Mouse (Mus musculus): ENCODE data around the gene Nxph1. TPM values are rescaled to one million over a fixed set of nuclear protein-coding genes. Genes with fewer than 3 reads are reported as not detected.

Gene Nxph1
- total RNA-seq (2021) = 1 to 10 TPM; 2.0 to 2.7 TPM
- long read RNA-seq, experiment 1 = 0 reads
- long read RNA-seq, experiment 2 = 0 reads

- DNase-seq = no peak
Measured at GRCm38 (mm10) chr6:8948131-8948470, at the start of gene Nxph1. TSS of gene Nxph1 (plus strand) at chr6:8948431.

DNA sequence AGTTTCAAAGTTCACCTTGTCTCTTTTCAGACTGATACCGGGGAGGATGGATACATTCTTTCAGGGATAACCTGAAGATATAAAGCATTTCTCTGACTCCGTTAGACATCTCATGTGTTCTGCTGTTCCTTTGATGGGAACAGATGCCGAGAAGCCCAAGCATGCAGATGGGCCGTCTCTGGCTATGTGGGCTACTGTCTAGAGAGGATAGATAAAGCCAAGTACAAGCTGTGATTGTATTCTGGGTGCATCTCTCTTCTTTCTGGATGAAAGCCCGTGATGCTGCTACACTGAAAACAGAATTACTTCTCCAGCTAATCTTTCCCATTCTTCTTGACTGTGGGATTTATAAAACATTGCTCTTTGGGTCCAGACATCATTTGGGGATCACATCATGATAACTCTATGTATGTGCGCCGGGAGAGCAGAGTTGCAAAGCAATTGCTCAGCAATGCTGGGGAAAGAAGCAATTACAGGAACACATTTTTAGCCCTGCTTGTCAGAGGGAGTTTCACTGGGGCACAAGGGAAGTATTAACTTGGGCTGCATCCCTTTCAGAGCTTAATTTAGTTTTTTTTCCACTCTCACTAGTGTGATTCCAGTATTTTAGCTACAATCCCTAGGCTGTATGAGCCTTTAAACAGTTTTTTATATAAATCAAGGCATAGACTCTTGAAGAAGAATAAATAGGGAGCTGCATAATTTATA, 48.1 kb upstream of the Nxph1 start:
- no peak for DNase-seq

DNA sequence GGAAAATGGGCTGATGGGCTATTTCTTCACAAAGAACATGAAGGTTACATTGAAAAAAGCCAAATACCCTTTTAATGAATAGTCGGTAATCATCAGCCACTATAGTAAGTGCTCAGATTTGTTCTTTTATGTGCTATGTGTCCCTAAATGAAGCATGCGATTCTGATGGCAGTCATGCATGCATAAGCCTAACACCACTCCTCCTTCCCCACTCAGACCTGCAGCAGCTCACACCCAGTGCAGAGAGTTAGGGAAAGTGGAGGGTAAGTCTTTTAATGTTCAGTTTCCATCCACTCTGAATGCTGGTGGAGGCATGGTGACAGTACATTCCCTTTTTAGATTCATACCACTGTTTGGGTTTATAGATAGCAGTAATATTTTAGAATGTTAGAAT, 47.5 kb upstream of the Nxph1 start:
- DNase-seq = no peak

GRCm38 (mm10) chr6:8907917-8908316, 40.3 kb upstream of the Nxph1 start:
- DNase-seq = no peak

- no peak for DNase-seq
Measured at GRCm38 (mm10) chr6:8913404-8913803, 34.8 kb upstream of the Nxph1 start.

GRCm38 (mm10) chr6:8914682-8915081, 33.5 kb upstream of the Nxph1 start:
- DNase-seq = no peak

DNA sequence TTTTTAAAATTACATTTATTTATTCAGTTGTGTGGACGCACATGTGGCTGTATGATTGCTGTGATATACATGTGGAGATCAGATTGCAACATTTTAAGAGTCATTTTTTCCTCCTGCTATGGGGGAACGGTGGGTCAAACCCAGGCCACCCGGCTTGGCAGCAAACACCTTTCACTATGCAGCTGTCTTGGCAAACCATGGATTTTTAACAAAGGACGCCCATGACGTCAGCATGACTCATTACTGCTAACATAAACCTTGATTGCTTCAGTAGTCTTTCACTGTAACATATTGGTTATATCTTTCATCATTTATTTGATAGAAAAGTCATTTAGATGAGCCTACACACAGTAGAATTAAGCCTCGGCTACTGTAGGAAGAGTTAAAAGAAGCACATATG, 23.8 kb upstream of the Nxph1 start:
- peak; percentile 18 for DNase-seq

GRCm38 (mm10) chr6:8935241-8935640, 13.0 kb upstream of the Nxph1 start:
- DNase-seq = no peak

- DNase-seq = peak; percentile 70
Measured at GRCm38 (mm10) chr6:8935705-8936104, 12.5 kb upstream of the Nxph1 start.

DNA sequence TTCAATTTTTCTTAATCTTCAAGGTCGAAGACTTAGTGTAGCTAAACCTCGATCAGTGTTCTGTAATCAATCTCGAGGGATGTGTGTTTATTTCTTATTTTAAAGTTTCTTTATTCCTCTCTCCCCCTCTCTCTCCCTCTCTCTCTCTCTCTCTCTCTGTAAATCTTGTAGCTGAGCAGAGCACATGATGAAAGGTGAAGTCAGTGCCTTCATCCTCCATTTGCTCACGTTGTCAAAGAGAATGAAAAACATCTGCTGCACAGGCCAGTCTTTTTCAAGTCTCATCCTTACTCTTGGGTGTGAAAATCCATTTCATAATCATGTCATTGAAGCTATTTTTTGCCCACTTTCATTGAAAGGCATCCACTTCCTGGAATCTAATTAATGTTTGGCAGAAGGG, 12.1 kb upstream of the Nxph1 start:
- DNase-seq = no peak

DNA sequence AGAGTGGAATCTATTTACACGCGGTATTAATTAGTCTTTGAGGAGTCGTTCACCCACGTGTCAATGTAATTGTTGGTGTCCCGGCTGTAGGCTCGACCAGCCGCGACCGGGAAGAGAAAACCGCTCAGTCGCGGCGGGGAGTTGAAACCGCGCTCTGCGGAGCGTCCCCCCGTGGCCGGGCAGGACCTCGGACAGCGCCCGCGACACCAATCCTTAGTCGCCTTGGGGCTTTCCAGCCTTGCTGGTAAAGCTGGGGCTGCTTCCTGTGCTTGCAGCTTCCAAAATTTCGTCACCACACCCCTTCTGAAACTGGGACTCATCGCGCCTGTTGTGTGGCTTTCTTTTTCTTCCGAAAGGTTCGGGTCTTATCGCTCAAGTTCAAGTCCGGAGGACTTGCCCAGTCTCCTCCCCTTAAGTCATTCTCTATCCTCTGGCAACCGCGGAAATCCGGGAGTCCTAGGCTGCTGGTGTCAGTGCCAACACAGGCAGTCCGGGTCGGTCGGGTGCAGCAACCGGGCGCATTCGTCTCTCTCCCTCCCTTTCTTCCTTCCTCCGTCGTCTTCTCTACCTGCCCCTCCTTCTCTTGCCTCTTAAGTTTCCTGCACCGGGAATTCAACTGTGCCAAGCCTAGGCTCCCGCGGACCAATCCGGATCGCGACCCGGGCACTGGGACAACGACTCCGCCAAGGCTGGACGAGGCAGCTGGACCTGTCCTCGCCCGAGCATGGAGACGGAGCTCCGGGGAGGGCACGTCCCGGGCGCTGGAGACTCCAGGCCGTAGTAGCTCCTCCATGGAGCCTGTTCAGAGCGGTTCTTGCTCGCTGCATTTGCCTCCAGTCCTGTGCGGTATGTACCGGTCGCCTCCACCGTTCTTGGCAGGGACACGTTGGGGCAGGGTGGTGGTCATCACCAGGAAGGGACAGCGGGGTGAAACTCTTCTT, 510 bp downstream of the Nxph1 start:
- DNase-seq = peak; percentile 89

GRCm38 (mm10) chr6:8949665-8950201, 1.5 kb downstream of the Nxph1 start:
- DNase-seq = peak; percentile 50

- no peak for DNase-seq
Measured at GRCm38 (mm10) chr6:8950611-8951325, 2.5 kb downstream of the Nxph1 start.

GRCm38 (mm10) chr6:8951326-8951695, 3.1 kb downstream of the Nxph1 start:
- DNase-seq = peak; percentile 78

- no peak for DNase-seq
Measured at GRCm38 (mm10) chr6:8951884-8952590, 3.8 kb downstream of the Nxph1 start.

GRCm38 (mm10) chr6:8955817-8956529, 7.7 kb downstream of the Nxph1 start:
- no peak for DNase-seq

DNA sequence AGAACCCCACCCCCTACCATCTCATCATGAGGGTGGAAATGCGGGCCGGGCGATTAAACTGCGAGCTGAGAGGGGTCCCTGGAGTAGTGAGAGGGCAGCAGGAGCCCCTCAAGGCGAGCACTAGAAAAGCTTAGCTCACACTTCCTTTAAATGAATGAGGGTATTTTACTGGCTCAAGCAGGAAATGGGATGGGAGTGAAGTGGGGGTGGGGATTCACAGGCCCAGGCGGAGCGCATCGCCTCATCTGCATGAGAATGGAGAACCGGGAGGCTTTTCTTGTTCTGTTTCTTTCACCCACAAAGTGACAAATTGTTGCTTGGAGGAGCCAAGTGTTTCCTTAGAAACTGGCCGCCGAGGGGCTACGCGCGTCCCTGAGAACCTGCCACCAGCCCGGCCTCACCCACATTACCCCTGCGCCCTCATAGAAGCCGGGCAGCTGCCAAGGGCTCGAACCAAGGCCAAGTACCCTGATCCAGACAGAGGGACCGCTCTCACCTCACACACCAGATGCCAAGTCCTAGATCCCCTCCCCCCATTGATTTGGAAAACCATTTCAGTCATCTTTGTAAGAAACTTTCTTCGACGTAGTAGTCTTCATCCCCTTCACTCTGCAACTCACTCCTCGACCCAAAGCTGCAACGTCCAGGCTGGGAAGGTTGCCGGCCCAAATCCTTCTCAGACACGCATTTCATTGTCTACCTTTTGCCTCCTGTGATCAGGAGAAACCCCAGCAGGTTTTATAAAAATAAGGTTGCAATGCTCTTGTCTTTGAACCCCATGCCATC, 8.7 kb downstream of the Nxph1 start:
- DNase-seq = no peak

DNA sequence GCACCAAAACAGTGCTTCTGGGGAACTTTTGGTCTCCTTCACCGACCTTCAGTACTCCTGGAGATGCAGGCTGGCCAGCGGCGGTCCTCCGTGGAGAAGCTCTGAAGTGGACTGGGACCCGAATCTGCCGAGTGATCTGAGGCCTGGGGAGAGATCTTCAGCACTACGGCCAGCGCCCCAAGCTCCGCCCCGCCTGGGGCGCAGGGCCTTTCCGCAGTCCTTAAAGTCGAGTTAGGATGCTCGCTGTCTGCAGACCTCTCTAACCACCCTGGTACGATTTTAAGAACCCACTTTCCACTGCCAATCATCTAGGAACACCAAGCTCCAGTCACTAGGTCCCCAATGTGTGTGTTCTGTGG, 9.3 kb downstream of the Nxph1 start:
- peak; percentile 79 for DNase-seq

DNA sequence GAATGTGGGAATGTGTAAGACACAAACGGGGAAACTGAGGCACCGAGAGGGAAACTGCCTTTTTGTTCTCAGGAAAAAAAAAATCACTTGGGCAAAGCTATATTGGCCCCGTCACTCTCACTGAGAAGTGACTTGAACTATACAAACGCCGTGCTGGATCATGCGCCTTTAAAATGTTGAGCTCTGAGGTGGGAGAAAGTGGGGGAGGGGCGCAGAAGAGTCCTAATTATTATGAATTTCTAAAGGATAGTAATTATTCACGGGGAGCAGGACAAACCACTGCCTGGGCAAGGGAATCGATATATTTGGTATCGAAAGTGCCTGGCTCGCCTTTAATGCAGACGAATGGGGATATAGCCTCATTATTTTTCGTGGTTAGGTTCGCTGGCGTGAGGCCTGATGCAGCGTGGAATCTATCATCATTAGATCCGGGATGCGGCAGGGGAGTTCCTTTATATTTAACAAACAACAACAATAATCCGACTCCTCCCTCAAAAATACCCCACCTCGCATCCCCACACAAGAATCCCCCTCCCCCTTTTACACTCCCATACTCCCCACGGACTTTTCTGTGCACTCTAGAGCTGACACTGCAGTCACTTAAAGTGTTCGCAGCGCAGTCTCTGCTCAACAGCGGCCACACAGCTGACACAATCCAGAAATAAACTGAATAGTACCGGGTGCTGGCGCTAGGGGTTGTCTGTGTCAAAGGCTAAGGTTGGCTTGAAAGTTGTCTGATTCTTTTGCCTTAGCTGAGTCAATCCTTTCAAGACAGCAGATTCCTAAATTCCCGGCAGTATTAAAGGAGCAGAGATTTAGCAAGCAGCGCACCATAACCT, 10.1 kb downstream of the Nxph1 start:
- DNase-seq = peak; percentile 51

- DNase-seq = no peak
Measured at GRCm38 (mm10) chr6:8959810-8960209, 11.6 kb downstream of the Nxph1 start.

Data from adrenal gland, postnatal 10 days (tissue).